Mouse (Mus musculus) olfactory bulb, adult 2 months (tissue): ENCODE results near the gene Fbrsl1. TPM values are rescaled to one million over a fixed set of nuclear protein-coding genes. Genes with fewer than 3 reads are reported as not detected.
A peak's percentile ranks its signal among the peaks of the same experiment; 100 is the strongest.

Experiments used
- H3K27ac ChIP-seq: fragments of 200-500 bp; 2 replicates; pipeline ENCODE4 v1.5.1; 2012; ENCODE audit warnings: low read depth, low read length; ENCODE audit not compliant: insufficient read depth
- H3K4me1 ChIP-seq: fragments of 200-500 bp; 2 replicates; pipeline ENCODE4 v1.6.1; 2012; ENCODE audit warnings: low read length; ENCODE audit not compliant: control insufficient read depth, insufficient read depth
- H3K4me3 ChIP-seq: fragments of 200-500 bp; 2 replicates; pipeline ENCODE4 v1.5.1; 2012; ENCODE audit warnings: mild to moderate bottlenecking, low read depth, low read length, moderate library complexity; ENCODE audit not compliant: insufficient read depth
- CTCF ChIP-seq: fragments of 200-500 bp; IDR thresholded peaks from 2 replicates; pipeline ENCODE4 v1.5.1; 2012; ENCODE audit warnings: low read depth, mild to moderate bottlenecking, low read length, moderate library complexity; ENCODE audit not compliant: insufficient read depth
- POLR2A ChIP-seq: fragments of 200-500 bp; IDR thresholded peaks from 2 replicates; pipeline ENCODE4 v1.6.1; 2012; ENCODE audit warnings: mild to moderate bottlenecking, low read depth, low read length, moderate library complexity; ENCODE audit not compliant: insufficient read depth
- WGBS: fragments of 180-500 bp; shearing (Covaris S2); methylation state at CpG from one replicate; pipeline ENCODE4 v1.1.7; 2018; 5-methylcytosine and 5-hydroxymethylcytosine counted together
- polyA plus RNA-seq: library from polyadenylated mRNA; stranded (reverse); fragments of >200 nt; gene quantifications from 2 replicates; pipeline ENCODE4 v1.2.4, GENCODE M21; 2012; ENCODE audit warnings: low replicate concordance; ENCODE audit not compliant: missing spikeins, insufficient read depth, insufficient read length

Fbrsl1 gene
- polyA plus RNA-seq, 1 experiment = not detected

GRCm38 (mm10) chr5:110418523-110418911 is 29.8 kb downstream of the Fbrsl1 start:
- no peak overlapping the region for H3K27ac ChIP-seq
- TF ChIP-seq POLR2A = no peak
- no peak for TF ChIP-seq CTCF
- H3K4me1 ChIP-seq = peaks cover 55% of the 10 kb centered on the region
- 80% methylated on average over 1 of the region's 1 CpGs for WGBS
- H3K4me3 ChIP-seq = no peak overlapping the region

- H3K27ac ChIP-seq = peak overlapping the region; percentile 94
- no peak for TF ChIP-seq POLR2A
- no peak for TF ChIP-seq CTCF
- WGBS = 63% methylated on average over 14 of the region's 14 CpGs
- no peak overlapping the region for H3K4me3 ChIP-seq
- H3K4me1 ChIP-seq = peaks cover 55% of the 10 kb centered on the region
Observed at GRCm38 (mm10) chr5:110417756-110418522, 30.4 kb downstream of the Fbrsl1 start.

GRCm38 (mm10) chr5:110416825-110417401 is 31.4 kb downstream of the Fbrsl1 start:
- peaks cover 55% of the 10 kb centered on the region for H3K4me1 ChIP-seq
- H3K27ac ChIP-seq = peak overlapping the region; percentile 95
- WGBS = 11% methylated on average over 7 of the region's 7 CpGs
- no peak overlapping the region for H3K4me3 ChIP-seq
- TF ChIP-seq POLR2A = no peak
- TF ChIP-seq CTCF = no peak

GRCm38 (mm10) chr5:110415806-110416700 is 32.2 kb downstream of the Fbrsl1 start:
- TF ChIP-seq POLR2A (no peak), CTCF (no peak)
- 43% methylated on average over 11 of the region's 13 CpGs for WGBS
- peak overlapping the region; percentile 95 for H3K27ac ChIP-seq
- H3K4me3 ChIP-seq = no peak overlapping the region
- peaks cover 48% of the 10 kb centered on the region for H3K4me1 ChIP-seq

- Histone ChIP-seq H3K4me3 (no peak overlapping the region), H3K27ac (no peak overlapping the region), H3K4me1 (peaks cover 45% of the 10 kb centered on the region)
- TF ChIP-seq CTCF (no peak), POLR2A (no peak)
- WGBS = 65% methylated on average over 5 of the region's 5 CpGs
Observed at GRCm38 (mm10) chr5:110415022-110415421, 33.3 kb downstream of the Fbrsl1 start.

GRCm38 (mm10) chr5:110413018-110413417 is 35.3 kb downstream of the Fbrsl1 start:
- no peak for TF ChIP-seq CTCF
- TF ChIP-seq POLR2A = no peak
- Histone ChIP-seq H3K4me3 (no peak overlapping the region), H3K27ac (no peak overlapping the region), H3K4me1 (peaks cover 35% of the 10 kb centered on the region)
- 95% methylated on average over 14 of the region's 14 CpGs for WGBS

GRCm38 (mm10) chr5:110410386-110410785 is 37.9 kb downstream of the Fbrsl1 start:
- WGBS = 82% methylated on average over 5 of the region's 5 CpGs
- no peak for TF ChIP-seq CTCF
- TF ChIP-seq POLR2A = no peak
- Histone ChIP-seq H3K4me3 (no peak overlapping the region), H3K4me1 (peaks cover 23% of the 10 kb centered on the region), H3K27ac (no peak overlapping the region)

GRCm38 (mm10) chr5:110408967-110409366 is 39.3 kb downstream of the Fbrsl1 start:
- H3K4me1 ChIP-seq = peaks cover 14% of the 10 kb centered on the region
- H3K4me3 ChIP-seq = no peak overlapping the region
- TF ChIP-seq CTCF (no peak), POLR2A (no peak)
- H3K27ac ChIP-seq = no peak overlapping the region
- 91% methylated on average over 2 of the region's 2 CpGs for WGBS

- peaks cover 17% of the 10 kb centered on the region for H3K4me1 ChIP-seq
- WGBS = 58% methylated on average over 8 of the region's 8 CpGs
- H3K4me3 ChIP-seq = no peak overlapping the region
- TF ChIP-seq POLR2A (no peak), CTCF (no peak)
- no peak overlapping the region for H3K27ac ChIP-seq
Observed at GRCm38 (mm10) chr5:110406065-110406714, 42.1 kb downstream of the Fbrsl1 start.
